Mouse (Mus musculus): ENCODE measurements around the gene Ppp3ca.

DNA sequence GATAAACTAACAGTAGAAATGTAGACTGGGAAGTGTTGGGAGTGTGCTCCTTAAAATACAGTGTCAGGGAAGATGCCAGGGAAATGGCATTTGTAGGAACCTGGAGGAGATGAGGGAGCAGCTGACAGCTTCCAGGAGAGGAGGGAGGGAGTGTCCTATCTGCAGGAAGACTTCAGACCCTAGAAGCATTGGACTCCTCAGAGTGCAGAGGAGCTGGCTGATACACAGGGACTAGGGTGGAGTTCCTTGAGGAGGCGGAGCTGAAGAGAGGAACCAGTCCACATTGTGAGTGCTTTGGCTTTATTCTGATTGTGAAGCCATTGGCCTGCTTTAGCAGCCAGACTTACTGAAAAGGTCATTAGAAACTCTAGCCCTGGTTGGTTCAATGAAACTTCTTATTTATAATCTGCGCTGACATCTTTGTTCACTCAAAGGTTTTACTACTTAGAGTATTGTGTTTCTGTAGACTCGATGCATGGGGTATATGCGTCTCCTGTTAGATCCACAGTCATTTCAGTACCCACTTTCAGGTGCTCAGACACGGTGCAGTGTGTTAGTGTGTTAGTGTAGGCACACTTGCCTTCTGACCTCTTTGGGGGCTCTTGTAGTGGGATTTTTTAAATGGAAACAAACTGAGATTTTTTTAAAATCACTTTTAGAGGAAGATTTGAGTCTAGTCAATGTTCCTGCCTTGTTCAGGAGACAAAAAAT lies 99.0 kb downstream of the Ppp3ca start:
- TF ChIP-seq CTCF (IDR thresholded peaks at IDR 0.05; ENCODE audit: low read depth, low read length) (no peak), POLR2A (IDR thresholded peaks at IDR 0.05; ENCODE audit: borderline replicate concordance, low read depth, low read length) (no peak)

Data from bone marrow macrophage, adult 2 months (primary cell).